Mouse (Mus musculus) frontal cortex, adult 2 months (tissue): ENCODE measurements around the gene Usp46. TPM values are rescaled to one million over a fixed set of nuclear protein-coding genes. Genes with fewer than 3 reads are reported as not detected.
A peak's percentile ranks its signal among the peaks of the same experiment; 100 is the strongest.

Experiments
- DNase-seq, 2 experiments: peaks; one replicate each; pipeline ENCODE4 v3.0.0; 2022; ENCODE audit warnings: low spot score in 1 of 2; ENCODE audit errors: extremely low spot score in 1 of 2
- polyA plus RNA-seq: library from polyadenylated mRNA; depleted of rRNA; stranded (reverse); fragments of >200 nt; gene quantifications from 2 replicates; pipeline ENCODE4 v1.2.3, GENCODE M21; 2012

Gene Usp46
- polyA plus RNA-seq, 1 experiment = 80.6 TPM

- DNase-seq = no peak
Measured at GRCm38 (mm10) chr5:74029787-74030186, 38.4 kb downstream of the Usp46 start.

- no peak for DNase-seq
Measured at GRCm38 (mm10) chr5:74028691-74029479, 39.3 kb downstream of the Usp46 start.

- no peak for DNase-seq
Measured at GRCm38 (mm10) chr5:74028221-74028620, 40.0 kb downstream of the Usp46 start.

GRCm38 (mm10) chr5:74020506-74020905 lies 47.7 kb downstream of the Usp46 start:
- no peak for DNase-seq

GRCm38 (mm10) chr5:74018870-74019565 lies 49.2 kb downstream of the Usp46 start:
- DNase-seq = no peak

GRCm38 (mm10) chr5:74017488-74017887 lies 50.7 kb downstream of the Usp46 start:
- no peak for DNase-seq

GRCm38 (mm10) chr5:74011629-74012028 lies 56.6 kb downstream of the Usp46 start:
- no peak for DNase-seq

GRCm38 (mm10) chr5:74007492-74008070 lies 60.6 kb downstream of the Usp46 start:
- DNase-seq = no peak

- DNase-seq = no peak
Measured at GRCm38 (mm10) chr5:74005936-74006335, 62.3 kb downstream of the Usp46 start.

GRCm38 (mm10) chr5:74001743-74002142 lies 66.5 kb downstream of the Usp46 start:
- no peak for DNase-seq

- DNase-seq = no peak
Measured at GRCm38 (mm10) chr5:73998966-73999365, 69.3 kb downstream of the Usp46 start.

GRCm38 (mm10) chr5:73994850-73995249 lies 73.4 kb downstream of the Usp46 start:
- no peak for DNase-seq

- DNase-seq = no peak
Measured at GRCm38 (mm10) chr5:73993538-73993937, 74.7 kb downstream of the Usp46 start.

GRCm38 (mm10) chr5:73992321-73992720 lies 75.9 kb downstream of the Usp46 start:
- peak; percentile 26 to 40 for DNase-seq

GRCm38 (mm10) chr5:73989532-73989931 lies 78.7 kb downstream of the Usp46 start:
- no peak for DNase-seq

GRCm38 (mm10) chr5:73987777-73988560 lies 80.3 kb downstream of the Usp46 start:
- DNase-seq = no peak

- DNase-seq = no peak
Measured at GRCm38 (mm10) chr5:73977426-73977825, 90.8 kb downstream of the Usp46 start.

GRCm38 (mm10) chr5:73971701-73972100 lies 96.5 kb downstream of the Usp46 start:
- DNase-seq = no peak

- peak in 1 of 2 experiments; percentile 70 for DNase-seq
Measured at GRCm38 (mm10) chr5:73970024-73970628, 98.1 kb downstream of the Usp46 start.

- DNase-seq = no peak
Measured at GRCm38 (mm10) chr5:73969338-73969737, 98.9 kb downstream of the Usp46 start.
